Mouse (Mus musculus) midbrain, embryonic 14.5 days (tissue): Measurements from ENCODE around the gene Utrn. TPM values are rescaled to one million over a fixed set of nuclear protein-coding genes. Genes with fewer than 3 reads are reported as not detected.

Source experiments
- ATAC-seq: fragments of 200-750 bp; cut with Nextera tagmentation; 2 replicates; pipeline ENCODE4 v1.8.0; 2017; ENCODE audit warnings: moderate number of reproducible peaks, moderate library complexity; ENCODE audit not compliant: low FRiP score, low TSS enrichment
- DNase-seq: peaks from one replicate; pipeline ENCODE4 v3.0.0-alpha.2; 2015
- H3K27ac ChIP-seq: fragments of 300-500 bp; sonication (generic); replicated peaks from 2 replicates; pipeline ENCODE4 v1.5.1; 2014; ENCODE audit warnings: mild to moderate bottlenecking, low read depth, low read length, moderate library complexity
- H3K27me3 ChIP-seq: fragments of 300-500 bp; sonication (generic); 2 replicates; pipeline ENCODE4 v1.6.1; 2014; ENCODE audit warnings: low read length, control low read depth, mixed read lengths; ENCODE audit not compliant: control insufficient read depth, insufficient read depth
- H3K36me3 ChIP-seq: fragments of 300-500 bp; sonication (generic); 2 replicates; pipeline ENCODE4 v1.6.1; 2014; ENCODE audit warnings: low read length, control low read depth; ENCODE audit not compliant: control insufficient read depth, insufficient read depth
- H3K4me1 ChIP-seq: fragments of 300-500 bp; sonication (generic); 2 replicates; pipeline ENCODE4 v1.6.1; 2014; ENCODE audit warnings: mild to moderate bottlenecking, antibody characterized with exemption, low read length, control low read depth; ENCODE audit not compliant: control insufficient read depth, insufficient read depth
- H3K4me2 ChIP-seq: fragments of 300-500 bp; sonication (generic); 2 replicates; pipeline ENCODE4 v1.6.1; 2014; ENCODE audit warnings: mild to moderate bottlenecking, low read length, moderate library complexity
- H3K4me3 ChIP-seq: fragments of 300-500 bp; sonication (generic); replicated peaks from 2 replicates; pipeline ENCODE4 v1.5.1; 2014; ENCODE audit warnings: low read depth, low read length
- H3K9ac ChIP-seq: fragments of 300-500 bp; sonication (generic); replicated peaks from 2 replicates; pipeline ENCODE4 v1.6.1; 2014; ENCODE audit warnings: mild to moderate bottlenecking, low read length, moderate library complexity
- H3K9me3 ChIP-seq: fragments of 300-500 bp; sonication (generic); 2 replicates; pipeline ENCODE4 v1.6.1; 2016; ENCODE audit warnings: low read length, control low read depth, mixed read lengths; ENCODE audit not compliant: control insufficient read depth
- WGBS: fragments of 180-500 bp; shearing (Covaris S2); extraction: QIAGEN DNeasy Blood & Tissue Kit; methylation state at CpG from one replicate; pipeline ENCODE4 v1.1.7; 2014; 5-methylcytosine and 5-hydroxymethylcytosine counted together
- polyA plus RNA-seq: library from polyadenylated mRNA; unstranded; fragments of >200 nt; fragmentation: Nextera tagmentation; extraction: Ambion mirVana; gene quantifications from 2 replicates; pipeline ENCODE4 v1.2.1, GENCODE M21; 2014

Utrn gene
- polyA plus RNA-seq, 1 experiment from 2014 or later = 19.1 TPM

DNA sequence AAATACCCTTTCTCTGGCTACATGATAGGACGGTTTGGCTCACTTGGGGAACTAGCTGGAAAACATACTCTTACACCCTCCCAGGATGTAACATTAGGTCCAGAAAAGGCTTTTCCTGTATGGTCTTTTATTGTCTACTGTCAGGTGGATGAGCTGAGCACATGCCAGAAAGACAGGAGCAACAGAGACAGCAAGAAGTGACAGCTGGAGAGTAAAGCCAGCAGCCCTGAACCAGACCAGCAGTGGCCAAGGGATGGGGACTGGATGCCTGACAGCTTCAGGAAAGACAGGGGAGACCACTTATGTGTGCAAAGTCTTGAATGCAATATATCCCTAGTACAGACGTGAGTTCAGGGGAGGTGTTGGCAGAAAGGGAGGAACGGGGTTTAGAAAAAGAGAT is 151.8 kb downstream of the Utrn start:
- ATAC-seq (no peak), DNase-seq (no peak)
- Histone ChIP-seq H3K36me3 (no peaks in the 10 kb centered on the region), H3K27me3 (no peaks in the 10 kb centered on the region), H3K4me3 (no peak overlapping the region), H3K27ac (no peak overlapping the region), H3K9me3 (no peaks in the 10 kb centered on the region), H3K9ac (no peak overlapping the region), H3K4me2 (no peak overlapping the region), H3K4me1 (no peaks in the 10 kb centered on the region)
- 98% methylated on average over 3 of the region's 3 CpGs for WGBS

GRCm38 (mm10) chr10:12716657-12717327 is 152.4 kb downstream of the Utrn start:
- ATAC-seq = no peak
- Histone ChIP-seq H3K4me2 (no peak overlapping the region), H3K36me3 (no peaks in the 10 kb centered on the region), H3K9me3 (no peaks in the 10 kb centered on the region), H3K27me3 (no peaks in the 10 kb centered on the region), H3K9ac (no peak overlapping the region), H3K4me1 (no peaks in the 10 kb centered on the region), H3K27ac (no peak overlapping the region), H3K4me3 (no peak overlapping the region)
- 86% methylated on average over 5 of the region's 5 CpGs for WGBS
- no peak for DNase-seq

GRCm38 (mm10) chr10:12713236-12713855 is 155.8 kb downstream of the Utrn start:
- no peaks in the 10 kb centered on the region for H3K4me1 ChIP-seq
- no peak overlapping the region for H3K27ac ChIP-seq
- H3K27me3 ChIP-seq = no peaks in the 10 kb centered on the region
- no peak overlapping the region for H3K9ac ChIP-seq
- no peak overlapping the region for H3K4me2 ChIP-seq
- H3K4me3 ChIP-seq = no peak overlapping the region
- no peaks in the 10 kb centered on the region for H3K36me3 ChIP-seq
- ATAC-seq = no peak
- 94% methylated on average over 14 of the region's 14 CpGs for WGBS
- H3K9me3 ChIP-seq = no peaks in the 10 kb centered on the region
- no peak for DNase-seq

- H3K4me3 ChIP-seq = no peak overlapping the region
- 68% methylated on average over 11 of the region's 11 CpGs for WGBS
- H3K9me3 ChIP-seq = no peaks in the 10 kb centered on the region
- H3K27me3 ChIP-seq = no peaks in the 10 kb centered on the region
- no peaks in the 10 kb centered on the region for H3K4me1 ChIP-seq
- no peaks in the 10 kb centered on the region for H3K36me3 ChIP-seq
- no peak overlapping the region for H3K9ac ChIP-seq
- DNase-seq (no peak), ATAC-seq (no peak)
- no peak overlapping the region for H3K27ac ChIP-seq
- H3K4me2 ChIP-seq = no peak overlapping the region
Measured at GRCm38 (mm10) chr10:12711332-12711831, 157.8 kb downstream of the Utrn start.

- no peak for DNase-seq
- WGBS = 95% methylated on average over 2 of the region's 2 CpGs
- no peak overlapping the region for H3K27ac ChIP-seq
- H3K9me3 ChIP-seq = no peaks in the 10 kb centered on the region
- no peaks in the 10 kb centered on the region for H3K27me3 ChIP-seq
- H3K4me1 ChIP-seq = no peaks in the 10 kb centered on the region
- H3K9ac ChIP-seq = no peak overlapping the region
- H3K4me3 ChIP-seq = no peak overlapping the region
- ATAC-seq = no peak
- no peak overlapping the region for H3K4me2 ChIP-seq
- no peaks in the 10 kb centered on the region for H3K36me3 ChIP-seq
Measured at GRCm38 (mm10) chr10:12706516-12706915, 162.6 kb downstream of the Utrn start.

DNA sequence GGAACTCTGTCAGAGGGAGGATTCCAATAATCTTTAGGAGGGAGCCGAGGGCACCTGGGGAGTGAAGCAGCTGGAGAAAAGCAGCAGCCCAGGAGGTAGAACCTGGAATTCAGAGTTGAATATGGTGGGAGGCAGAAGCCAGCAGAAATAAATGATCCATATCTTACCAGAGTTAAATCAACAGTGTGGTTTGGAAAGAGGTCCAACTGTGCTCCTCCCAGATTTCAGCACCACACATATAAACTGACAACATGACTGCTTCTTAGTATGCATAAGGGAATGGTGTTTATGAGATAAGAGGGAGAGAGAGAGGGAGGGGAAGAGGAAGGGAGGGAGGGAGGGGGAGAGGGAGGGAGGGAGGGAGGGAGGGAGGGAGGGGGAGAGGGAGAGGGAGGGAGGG is 163.2 kb downstream of the Utrn start:
- WGBS = 88% methylated on average over 1 of the region's 1 CpGs

GRCm38 (mm10) chr10:12704290-12704689 is 164.9 kb downstream of the Utrn start:
- Histone ChIP-seq H3K4me2 (no peak overlapping the region), H3K9ac (no peak overlapping the region), H3K36me3 (no peaks in the 10 kb centered on the region), H3K27me3 (no peaks in the 10 kb centered on the region), H3K4me1 (no peaks in the 10 kb centered on the region), H3K9me3 (no peaks in the 10 kb centered on the region), H3K27ac (no peak overlapping the region), H3K4me3 (no peak overlapping the region)
- WGBS = 45% methylated on average over 1 of the region's 1 CpGs
- ATAC-seq = no peak
- no peak for DNase-seq

More for the DNA sequence above, 163.2 kb downstream of the Utrn start:
- Histone ChIP-seq H3K4me1 (no peaks in the 10 kb centered on the region), H3K4me3 (no peak overlapping the region), H3K4me2 (no peak overlapping the region), H3K9me3 (no peaks in the 10 kb centered on the region), H3K36me3 (no peaks in the 10 kb centered on the region), H3K27ac (no peak overlapping the region), H3K27me3 (no peaks in the 10 kb centered on the region), H3K9ac (no peak overlapping the region)
- DNase-seq (no peak), ATAC-seq (no peak)

GRCm38 (mm10) chr10:12703526-12703925 is 165.6 kb downstream of the Utrn start:
- Histone ChIP-seq H3K36me3 (no peaks in the 10 kb centered on the region), H3K27me3 (no peaks in the 10 kb centered on the region), H3K9ac (no peak overlapping the region), H3K4me1 (no peaks in the 10 kb centered on the region), H3K27ac (no peak overlapping the region), H3K9me3 (no peaks in the 10 kb centered on the region), H3K4me3 (no peak overlapping the region), H3K4me2 (no peak overlapping the region)
- ATAC-seq (no peak), DNase-seq (no peak)
- 71% methylated on average over 3 of the region's 3 CpGs for WGBS

DNA sequence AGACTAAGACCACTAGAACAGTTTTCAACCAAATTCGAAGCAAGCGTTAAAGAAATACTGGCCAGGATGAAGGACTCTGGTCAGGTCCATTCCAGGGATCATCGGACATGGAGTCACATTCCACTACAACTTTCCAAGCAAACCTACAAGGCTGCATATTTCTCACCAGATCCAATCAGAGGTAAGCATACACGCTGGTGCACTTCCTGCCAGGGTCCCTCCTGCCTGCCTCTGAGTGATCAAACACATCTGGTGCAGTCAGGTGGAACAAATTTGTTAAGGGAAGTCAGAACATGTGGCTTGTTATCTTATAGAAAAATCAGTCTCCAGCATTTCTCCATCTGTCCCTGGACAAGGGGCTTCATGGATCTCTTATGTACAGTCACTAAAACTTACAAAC is 167.0 kb downstream of the Utrn start:
- H3K4me3 ChIP-seq = no peak overlapping the region
- ATAC-seq (no peak), DNase-seq (no peak)
- WGBS = 93% methylated on average over 4 of the region's 4 CpGs
- no peak overlapping the region for H3K9ac ChIP-seq
- H3K4me2 ChIP-seq = no peak overlapping the region
- no peaks in the 10 kb centered on the region for H3K36me3 ChIP-seq
- H3K9me3 ChIP-seq = no peaks in the 10 kb centered on the region
- H3K4me1 ChIP-seq = no peaks in the 10 kb centered on the region
- no peak overlapping the region for H3K27ac ChIP-seq
- no peaks in the 10 kb centered on the region for H3K27me3 ChIP-seq
